Mouse (Mus musculus): ENCODE results near the gene Meaf6.

Gene Meaf6

DNA sequence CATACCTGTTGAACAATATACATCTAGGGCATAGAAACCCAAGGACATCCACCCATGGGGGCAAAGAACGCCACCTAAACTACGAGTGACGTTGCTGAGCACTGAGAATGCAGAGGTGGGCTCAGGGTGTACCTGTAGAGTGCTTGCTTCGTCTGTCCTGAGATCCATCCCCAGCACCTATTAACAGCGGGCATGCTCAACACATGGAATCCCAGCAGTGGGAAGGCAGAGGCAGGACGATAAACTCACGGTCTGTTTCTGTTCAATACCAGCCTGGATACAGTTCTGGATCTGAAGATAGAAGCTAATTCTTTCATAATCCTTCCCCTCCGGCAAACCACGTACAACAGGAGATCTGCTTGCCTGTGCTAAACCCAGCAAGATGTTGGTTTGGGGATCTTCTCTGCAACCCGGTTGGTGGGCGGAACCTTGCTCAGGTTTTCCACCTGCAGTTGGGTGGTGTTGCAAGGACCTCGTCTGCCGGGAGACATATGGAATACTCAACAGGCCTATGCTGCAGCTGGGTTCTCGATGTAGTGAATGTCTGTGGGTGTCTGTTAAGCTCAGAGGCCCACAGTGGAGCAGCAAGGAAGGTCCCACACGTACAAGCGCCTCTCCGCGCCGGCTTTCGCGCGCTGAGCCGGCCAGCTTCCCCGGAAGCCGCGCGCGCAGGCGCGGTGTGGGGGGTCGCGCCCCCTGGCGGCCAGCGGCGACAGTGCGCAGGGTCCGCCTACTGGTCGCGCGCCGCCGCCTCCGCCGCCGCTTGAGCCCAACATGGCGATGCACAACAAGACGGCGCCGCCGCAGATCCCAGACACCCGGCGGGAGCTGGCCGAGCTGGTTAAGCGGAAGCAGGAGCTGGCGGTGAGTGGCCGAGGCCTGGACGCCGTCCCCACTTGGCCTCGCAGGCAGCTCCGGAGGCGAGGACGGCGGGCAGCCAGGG is at the start of gene Meaf6:
TSS of gene Meaf6 (plus strand) at position 732 of the 943 bp plus-strand sequence.
- DNase-seq: peak; percentile 87 to 98

GRCm38 (mm10) chr4:125044454-125044853 is 40.5 kb upstream of the Meaf6 start:
- no peak for DNase-seq

GRCm38 (mm10) chr4:125055385-125055784 is 29.5 kb upstream of the Meaf6 start:
- DNase-seq: no peak

DNA sequence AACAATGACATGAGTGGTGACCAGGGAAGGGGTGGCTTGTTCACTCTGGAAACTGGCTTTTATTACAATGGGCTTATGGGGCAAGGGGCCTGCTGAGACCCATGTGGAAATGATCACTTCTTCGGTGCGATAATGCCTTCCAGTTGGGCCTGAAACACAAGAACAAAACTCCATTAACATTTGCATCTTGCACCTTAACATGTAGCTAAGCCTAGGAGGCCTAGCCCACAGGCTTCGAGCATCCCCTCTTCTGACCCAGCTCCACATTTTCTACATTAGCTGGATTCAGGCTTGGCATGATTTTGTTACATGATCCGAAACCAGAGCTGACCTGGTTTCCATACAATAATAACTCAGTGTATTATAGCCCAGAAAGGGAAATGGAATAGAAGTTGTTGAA is 28.5 kb upstream of the Meaf6 start:
- no peak for DNase-seq

DNA sequence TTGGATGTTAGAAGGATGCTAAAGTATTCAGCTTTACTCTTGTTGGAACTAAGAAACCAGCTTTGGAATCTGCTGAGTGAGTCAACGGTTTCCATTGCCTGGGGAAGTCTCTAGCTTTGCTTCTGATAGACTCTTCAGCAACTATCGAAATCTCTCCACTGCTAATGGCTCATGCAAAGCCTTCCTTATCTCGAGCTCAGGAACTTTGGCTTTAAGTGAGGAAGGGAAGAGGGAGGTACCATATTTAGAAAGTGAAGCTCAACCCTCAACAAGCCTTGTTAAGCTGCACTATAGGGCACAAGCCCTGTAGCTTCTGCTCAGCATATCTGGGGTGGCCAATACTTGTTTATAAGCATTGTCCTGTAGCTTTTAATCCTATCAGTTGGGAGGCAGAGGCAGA is 27.7 kb upstream of the Meaf6 start:
- DNase-seq: no peak

- DNase-seq: no peak
These were observed 26.9 kb upstream of the Meaf6 start for GRCm38 (mm10) chr4:125058033-125058432.

GRCm38 (mm10) chr4:125059025-125059424 is 25.9 kb upstream of the Meaf6 start:
- peak; percentile 29 to 33 for DNase-seq

- no peak for DNase-seq
These were observed 21.1 kb upstream of the Meaf6 start for GRCm38 (mm10) chr4:125063829-125064228.

DNA sequence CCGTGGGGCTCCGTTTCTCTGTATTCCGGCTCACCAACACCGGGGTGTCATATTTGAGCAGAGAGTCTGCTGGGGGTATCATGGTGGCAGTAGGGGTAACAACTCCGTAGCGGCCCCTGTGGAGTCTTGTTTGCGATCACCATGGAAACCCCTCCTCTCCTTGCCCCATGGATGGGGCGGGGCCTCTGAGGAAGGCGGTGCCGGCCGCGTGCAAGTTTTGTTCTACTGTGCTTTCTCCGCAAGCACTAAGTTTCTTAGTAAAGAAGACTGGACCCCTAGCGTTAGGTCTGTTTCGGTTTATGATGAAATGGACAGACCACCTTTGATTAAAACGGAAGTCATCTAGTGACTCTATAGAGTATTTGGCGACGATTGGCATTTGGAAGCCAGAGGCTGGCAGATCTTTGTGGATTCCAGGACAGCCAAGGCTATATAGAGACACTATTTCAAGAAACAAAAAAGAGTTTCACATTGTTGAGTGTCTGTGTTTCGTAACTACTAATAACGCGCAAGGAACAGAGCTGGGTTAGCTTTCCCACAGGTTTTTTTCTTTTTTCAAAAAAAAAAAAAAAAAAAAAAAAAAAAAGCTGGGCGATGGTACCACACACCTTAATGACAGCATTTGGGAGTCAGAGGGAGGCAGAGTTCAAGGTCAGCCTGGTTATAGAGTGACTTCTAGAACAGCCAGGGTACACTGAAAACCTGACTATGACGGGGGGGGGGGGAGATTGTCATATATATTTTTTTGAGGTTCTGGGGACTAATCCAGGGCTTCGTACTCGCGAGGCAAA is 19.2 kb upstream of the Meaf6 start, which contains the start of gene Dnali1:
TSS of gene Dnali1 (minus strand) at position 187 of the 791 bp plus-strand sequence.
- DNase-seq: peak; percentile 52

DNA sequence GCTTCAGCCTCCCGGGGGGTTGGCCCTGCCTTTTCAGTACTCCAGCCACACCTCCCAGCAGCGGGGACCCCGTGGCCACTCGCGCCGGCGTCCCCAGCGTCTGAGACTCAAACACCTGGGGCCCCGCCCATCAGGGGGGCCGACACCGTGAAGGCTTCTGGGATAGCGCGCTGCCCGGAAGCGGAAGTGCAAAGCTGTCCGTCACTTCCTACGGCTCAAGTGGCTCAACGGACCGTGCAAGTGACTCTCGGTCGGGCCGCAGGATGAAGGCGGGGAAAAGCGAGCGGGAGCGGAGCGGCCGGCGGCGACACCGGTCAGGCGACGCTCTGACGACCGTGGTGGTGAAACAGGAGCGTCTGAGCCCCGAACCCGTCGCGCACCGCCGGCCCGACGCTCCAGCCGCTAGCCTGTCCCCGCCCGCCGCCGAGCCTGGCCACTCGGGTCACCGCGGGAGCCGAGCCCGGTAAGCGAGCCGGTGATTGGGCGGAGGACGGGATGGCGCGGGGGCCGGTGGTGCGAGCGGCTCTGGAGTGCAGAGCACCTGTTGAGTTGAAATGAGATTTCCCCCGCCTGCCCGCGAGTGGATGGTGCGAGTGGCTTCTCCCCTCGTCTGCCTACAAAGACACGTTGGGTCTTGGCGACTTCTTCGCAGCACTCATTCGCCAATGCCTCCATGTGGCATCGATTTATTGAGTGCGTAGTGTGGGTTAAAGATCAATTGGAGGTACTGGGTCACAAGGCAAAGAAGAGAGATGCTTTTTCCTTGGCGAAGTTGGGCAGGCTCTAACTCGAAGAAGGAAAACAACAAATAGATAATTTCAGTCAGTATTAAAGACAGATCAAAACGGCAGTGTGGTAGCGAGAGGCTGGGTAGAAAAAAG is 18.2 kb upstream of the Meaf6 start, which contains the start of gene Snip1:
TSS of gene Snip1 (plus strand) at position 183 of the 881 bp plus-strand sequence.
- DNase-seq: peak; percentile 93 to 96

- DNase-seq: no peak
These were observed 7.2 kb upstream of the Meaf6 start for GRCm38 (mm10) chr4:125077700-125078099.

- DNase-seq: no peak
These were observed 6.2 kb upstream of the Meaf6 start for GRCm38 (mm10) chr4:125078698-125079097.

DNA sequence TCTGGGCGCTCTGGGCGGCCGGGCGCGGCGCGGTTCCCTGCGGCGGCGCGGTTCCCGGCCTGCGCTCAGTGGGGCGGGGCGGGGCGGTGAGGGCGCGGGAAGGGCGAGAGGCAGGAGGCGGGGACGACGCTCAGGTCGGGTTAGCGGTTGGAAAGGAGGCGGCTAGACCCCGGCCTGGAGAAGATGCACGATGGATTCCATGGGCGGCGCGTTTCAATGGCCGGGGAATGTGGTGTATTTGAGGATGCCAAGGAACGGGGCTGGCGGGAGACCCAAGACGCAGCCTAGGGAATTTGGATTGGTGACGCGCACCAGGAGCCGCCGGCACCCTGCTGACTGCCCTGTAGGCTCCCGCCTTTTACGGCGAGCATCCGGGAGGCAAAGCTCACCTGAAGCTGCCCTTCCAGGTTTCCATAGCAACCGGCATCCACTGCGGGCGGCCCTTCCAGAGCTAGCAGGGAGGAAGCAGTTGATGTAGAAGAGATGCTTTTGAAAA is 460 bp downstream of the Meaf6 start:
- peak in 1 of 2 experiments; percentile 74 for DNase-seq

DNA sequence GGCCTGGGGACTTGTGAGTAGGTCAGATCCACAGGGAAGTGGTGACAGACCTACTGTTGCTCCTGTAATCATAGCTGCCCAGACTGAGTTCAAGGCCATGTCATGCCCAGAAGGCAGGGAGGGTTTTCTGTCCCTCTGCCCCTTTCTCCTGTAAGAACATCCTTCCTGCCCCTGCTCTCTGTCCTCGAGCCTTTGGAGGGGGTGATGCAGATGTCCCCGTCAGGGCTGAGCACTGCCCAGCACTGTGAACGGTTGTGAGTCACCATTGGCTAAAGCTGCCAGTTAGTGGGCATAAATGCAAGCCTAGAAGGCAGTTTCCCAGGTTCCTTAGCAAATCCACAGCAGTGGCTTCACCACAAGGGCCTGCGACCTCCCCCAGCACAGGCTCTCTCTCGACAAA is 8.1 kb downstream of the Meaf6 start:
- no peak for DNase-seq

GRCm38 (mm10) chr4:125096066-125096465 is 11.1 kb downstream of the Meaf6 start:
- no peak for DNase-seq

- DNase-seq: no peak
These were observed 12.5 kb downstream of the Meaf6 start for GRCm38 (mm10) chr4:125097412-125097811.

GRCm38 (mm10) chr4:125099458-125099857 is 14.5 kb downstream of the Meaf6 start:
- DNase-seq: peak; percentile 80 to 84

GRCm38 (mm10) chr4:125101334-125101733 is 16.4 kb downstream of the Meaf6 start:
- DNase-seq: no peak

- DNase-seq: no peak
These were observed 20.4 kb downstream of the Meaf6 start for GRCm38 (mm10) chr4:125105354-125105753.

DNA sequence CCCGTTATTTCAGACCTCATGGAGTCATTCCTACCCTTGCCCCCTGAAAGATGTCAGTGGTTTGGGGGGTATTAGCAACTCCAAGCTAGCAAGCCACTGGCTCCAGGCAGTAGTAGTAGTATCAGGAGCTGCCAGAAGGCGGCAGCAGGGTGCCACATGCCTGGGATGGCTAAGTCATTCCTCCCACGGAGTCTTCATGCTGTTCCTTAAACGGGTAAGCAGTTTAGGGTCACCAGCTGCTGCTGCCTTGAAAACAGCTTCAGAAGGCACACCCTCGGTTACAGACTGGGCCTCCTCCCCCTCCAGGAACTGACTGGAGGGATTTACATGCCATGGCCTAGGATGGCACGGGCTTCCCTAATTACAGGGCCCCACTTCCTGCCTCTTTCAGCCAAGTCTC is 29.7 kb downstream of the Meaf6 start:
- DNase-seq: peak; percentile 77 to 82

DNA sequence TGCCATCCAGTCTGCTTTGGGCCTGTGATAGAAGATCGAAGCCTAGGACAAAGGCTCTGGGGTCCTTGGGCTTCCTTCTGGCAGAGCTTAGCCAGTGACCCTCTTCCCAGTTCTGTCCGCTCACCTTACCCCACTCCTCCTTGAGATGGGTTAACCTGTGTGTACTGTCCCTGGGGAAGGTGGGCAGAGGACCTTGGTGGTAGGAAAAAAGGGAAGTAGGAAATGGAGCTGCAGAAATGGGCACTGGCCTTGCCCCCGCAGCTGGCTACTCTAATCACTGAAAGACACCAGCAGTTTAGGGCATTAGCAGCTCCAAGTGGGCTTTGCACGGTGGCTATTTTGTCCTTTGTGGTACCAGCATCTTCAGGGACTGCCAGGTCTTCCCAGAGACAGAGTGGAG is 30.1 kb downstream of the Meaf6 start:
- DNase-seq: no peak

GRCm38 (mm10) chr4:125115710-125116089 is 30.8 kb downstream of the Meaf6 start:
- DNase-seq: no peak
